Mouse (Mus musculus) forebrain, embryonic 16.5 days (tissue): ENCODE data around the gene Rack1. TPM values are rescaled to one million over a fixed set of nuclear protein-coding genes. Genes with fewer than 3 reads are reported as not detected.
"Not testable (repeated sequence)": the region's sequence is repeated elsewhere in the genome, so short reads cannot be mapped to it uniquely, and the experiment has no call there.

Experiments used
- ATAC-seq: fragments of 200-750 bp; cut with Nextera tagmentation; 2 replicates; pipeline ENCODE4 v1.8.0; 2017; ENCODE audit warnings: mild to moderate bottlenecking, moderate library complexity
- H3K27ac ChIP-seq: fragments of 300-500 bp; sonication (generic); 2 replicates; pipeline ENCODE4 v1.5.1; 2014; ENCODE audit warnings: low read length, control low read depth
- H3K27me3 ChIP-seq: fragments of 300-500 bp; sonication (generic); replicated peaks from 2 replicates; pipeline ENCODE4 v1.6.1; 2014; ENCODE audit warnings: low read length; ENCODE audit not compliant: control insufficient read depth, insufficient read depth
- H3K36me3 ChIP-seq: fragments of 300-500 bp; sonication (generic); 2 replicates; pipeline ENCODE4 v1.6.1; 2014; ENCODE audit not compliant: control insufficient read depth, insufficient read depth
- H3K4me1 ChIP-seq: fragments of 300-500 bp; sonication (generic); replicated peaks from 2 replicates; pipeline ENCODE4 v1.6.1; 2014; ENCODE audit warnings: low read length; ENCODE audit not compliant: control insufficient read depth, insufficient read depth
- H3K4me2 ChIP-seq: fragments of 300-500 bp; sonication (generic); 2 replicates; pipeline ENCODE4 v1.6.1; 2014; ENCODE audit warnings: mild to moderate bottlenecking, low read length, control low read depth
- H3K4me3 ChIP-seq: fragments of 300-500 bp; sonication (generic); replicated peaks from 2 replicates; pipeline ENCODE4 v1.5.1; 2014; ENCODE audit warnings: mild to moderate bottlenecking, low read length, control low read depth
- H3K9ac ChIP-seq: fragments of 300-500 bp; sonication (generic); replicated peaks from 2 replicates; pipeline ENCODE4 v1.6.1; 2014; ENCODE audit warnings: low read depth, low read length, control low read depth
- H3K9me3 ChIP-seq: fragments of 300-500 bp; sonication (generic); 2 replicates; pipeline ENCODE4 v1.6.1; 2016; ENCODE audit warnings: low read length; ENCODE audit not compliant: control insufficient read depth
- WGBS: fragments of 180-500 bp; shearing (Covaris S2); extraction: QIAGEN DNeasy Blood & Tissue Kit; methylation state at CpG from one replicate; pipeline ENCODE4 v1.1.7; 2014; 5-methylcytosine and 5-hydroxymethylcytosine counted together
- polyA plus RNA-seq: library from polyadenylated mRNA; unstranded; fragments of >200 nt; fragmentation: Nextera tagmentation; extraction: Ambion mirVana; gene quantifications from 2 replicates; pipeline ENCODE4 v1.2.1, GENCODE M21; 2015

Gene Rack1
- polyA plus RNA-seq, 1 experiment from 2014 or later, result 451 TPM

DNA sequence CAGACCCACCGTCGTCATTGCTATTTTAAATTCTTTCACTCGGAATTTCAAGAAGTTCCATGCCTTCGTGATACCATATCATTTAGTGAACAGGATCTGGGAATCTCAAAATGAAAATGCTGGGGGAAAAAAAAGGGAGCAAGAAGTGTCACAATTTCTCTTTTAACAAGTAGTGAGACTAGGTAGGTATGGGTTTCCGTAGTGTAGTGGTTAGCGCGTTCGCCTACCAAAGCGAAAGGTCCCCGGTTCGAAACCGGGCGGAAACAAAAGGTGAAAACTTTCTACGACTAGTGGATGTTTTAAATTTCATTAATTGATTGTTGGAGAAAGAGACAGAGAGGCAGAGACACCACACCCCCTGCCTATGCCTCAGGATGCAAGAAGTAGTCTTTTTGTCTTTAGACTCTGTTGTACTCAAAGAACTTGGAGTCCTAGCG lies 23.4 kb downstream of the Rack1 start:
- Histone ChIP-seq H3K36me3 (no peaks in the 10 kb centered on the region), H3K4me1 (peaks cover 17% of the 10 kb centered on the region), H3K4me3 (peak overlapping the region; percentile 20), H3K9ac (no peak overlapping the region), H3K27me3 (peaks cover 15% of the 10 kb centered on the region; the same call in 1 of the 2 replicates), H3K27ac (no peak overlapping the region), H3K9me3 (no peaks in the 10 kb centered on the region), H3K4me2 (peak overlapping the region; percentile 41)
- under 1% methylated on average over 15 of the region's 15 CpGs for WGBS
- peak; percentile 45 for ATAC-seq

GRCm38 (mm10) chr11:48824311-48824830 lies 24.2 kb downstream of the Rack1 start:
- Histone ChIP-seq H3K9me3 (no peaks in the 10 kb centered on the region), H3K4me3 (peak overlapping the region; percentile 20), H3K9ac (no peak overlapping the region), H3K36me3 (no peaks in the 10 kb centered on the region), H3K27ac (no peak overlapping the region), H3K27me3 (peaks cover 15% of the 10 kb centered on the region; the same call in 1 of the 2 replicates), H3K4me1 (peaks cover 16% of the 10 kb centered on the region), H3K4me2 (peak overlapping the region; percentile 41)
- ATAC-seq, result no peak
- WGBS, result 5% methylated on average over 22 of the region's 22 CpGs

DNA sequence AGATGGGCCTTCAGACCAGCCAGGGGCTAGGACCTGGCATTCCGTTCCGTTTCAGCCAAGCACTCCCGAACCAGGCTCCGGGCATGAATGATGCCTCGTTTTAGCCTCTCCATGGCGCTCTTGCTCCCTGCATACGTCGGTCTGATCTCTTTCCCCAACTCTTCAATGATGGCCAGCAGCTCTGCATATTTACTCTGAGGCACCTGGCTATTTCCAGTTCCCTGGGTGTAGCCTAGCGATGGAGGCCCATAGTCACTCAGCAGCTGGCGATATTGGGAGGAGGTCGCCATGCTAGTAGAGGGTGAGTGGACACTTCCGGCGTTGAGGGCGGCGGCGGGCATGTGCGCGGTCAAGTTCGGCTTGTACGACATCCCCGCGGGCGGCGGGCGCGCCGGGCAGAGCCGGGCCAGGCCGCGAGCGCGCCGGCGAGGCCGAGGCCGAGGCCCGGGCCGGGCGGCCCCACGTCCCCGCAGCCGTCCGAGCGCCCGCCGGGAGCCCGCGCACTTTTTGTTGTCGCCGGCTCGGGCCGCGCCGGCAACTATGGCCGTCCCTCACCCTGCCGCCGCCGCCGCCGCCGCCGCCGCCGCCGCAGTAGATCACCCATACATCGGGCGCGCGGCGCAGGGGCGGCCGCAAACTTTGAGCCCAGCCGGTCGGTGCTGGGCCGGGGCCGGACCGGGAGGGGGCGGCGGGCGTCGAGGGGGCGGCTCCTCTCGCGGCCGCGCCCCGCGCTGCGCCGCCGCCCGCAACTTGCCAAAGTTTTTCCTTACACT lies 26.0 kb downstream of the Rack1 start, which contains the start of the genes Trim7 and Gm12184:
Gene Trim7, plus strand, starts transcription at position 162 of the 773 bp plus-strand sequence.
Gene Gm12184, minus strand, starts transcription at position 677 of the 773 bp plus-strand sequence.
- under 1% methylated on average over 34 of the region's 92 CpGs for whole genome bisulfite sequencing
- H3K9me3 ChIP-seq, H3K27ac ChIP-seq, H3K36me3 ChIP-seq: not testable (repeated sequence)
- H3K4me1 ChIP-seq, result peaks cover 16% of the 10 kb centered on the region
- peaks cover 15% of the 10 kb centered on the region; the same call in 1 of the 2 replicates for H3K27me3 ChIP-seq
- peak within 1 kb of the TSS; percentile 46 for H3K4me3 ChIP-seq
- ATAC-seq, result peak; percentile 69
- H3K4me2 ChIP-seq, result peak within 1 kb of the TSS; percentile 60
- H3K9ac ChIP-seq, result peak within 1 kb of the TSS; percentile 41; the same call in 1 of the 2 replicates

GRCm38 (mm10) chr11:48826752-48827096 lies 26.6 kb downstream of the Rack1 start:
- peaks cover 15% of the 10 kb centered on the region; the same call in 1 of the 2 replicates for H3K27me3 ChIP-seq
- no peaks in the 10 kb centered on the region for H3K36me3 ChIP-seq
- H3K4me1 ChIP-seq, result peaks cover 16% of the 10 kb centered on the region
- H3K9me3 ChIP-seq, result no peaks in the 10 kb centered on the region
- H3K4me3 ChIP-seq, result peak overlapping the region; percentile 46
- H3K27ac ChIP-seq, result no peak overlapping the region
- H3K9ac ChIP-seq, result peak overlapping the region; percentile 41; the same call in 1 of the 2 replicates
- WGBS, result 0% methylated on average over 6 of the region's 6 CpGs
- peak overlapping the region; percentile 60 for H3K4me2 ChIP-seq
- ATAC-seq, result 0 out of 2 replicates have a peak, but pooled peaks have one; percentile 14

- Histone ChIP-seq H3K4me2 (no peak overlapping the region), H3K36me3 (no peaks in the 10 kb centered on the region), H3K4me3 (no peak overlapping the region), H3K4me1 (peaks cover 16% of the 10 kb centered on the region), H3K9me3 (no peaks in the 10 kb centered on the region), H3K9ac (no peak overlapping the region), H3K27me3 (peaks cover 12% of the 10 kb centered on the region; the same call in 1 of the 2 replicates), H3K27ac (no peak overlapping the region)
- no peak for ATAC-seq
- 65% methylated on average over 6 of the region's 6 CpGs for WGBS
Measured at GRCm38 (mm10) chr11:48827926-48828325, 27.8 kb downstream of the Rack1 start.

GRCm38 (mm10) chr11:48830279-48830678 lies 30.1 kb downstream of the Rack1 start:
- H3K27me3 ChIP-seq, result 0 out of 2 replicates have a peak, but pooled peaks cover 2% of the 10 kb centered on the region
- ATAC-seq, result no peak
- 77% methylated on average over 2 of the region's 2 CpGs for WGBS

GRCm38 (mm10) chr11:48831273-48831672 lies 31.1 kb downstream of the Rack1 start:
- Histone ChIP-seq H3K4me2 (no peak overlapping the region), H3K36me3 (no peaks in the 10 kb centered on the region), H3K9me3 (no peaks in the 10 kb centered on the region), H3K27me3 (0 out of 2 replicates have a peak, but pooled peaks cover 2% of the 10 kb centered on the region), H3K4me1 (peaks cover 7% of the 10 kb centered on the region), H3K27ac (no peak overlapping the region), H3K9ac (no peak overlapping the region), H3K4me3 (no peak overlapping the region)
- no peak for ATAC-seq
- 81% methylated on average over 2 of the region's 2 CpGs for WGBS

More at GRCm38 (mm10) chr11:48830279-48830678, 30.1 kb downstream of the Rack1 start:
- Histone ChIP-seq H3K4me2 (no peak overlapping the region), H3K27ac (no peak overlapping the region), H3K9me3 (no peaks in the 10 kb centered on the region), H3K4me3 (no peak overlapping the region), H3K4me1 (peaks cover 7% of the 10 kb centered on the region), H3K36me3 (no peaks in the 10 kb centered on the region), H3K9ac (no peak overlapping the region)

GRCm38 (mm10) chr11:48833078-48833730 lies 33.1 kb downstream of the Rack1 start:
- no peaks in the 10 kb centered on the region for H3K9me3 ChIP-seq
- no peaks in the 10 kb centered on the region for H3K36me3 ChIP-seq
- no peak overlapping the region for H3K9ac ChIP-seq
- no peak overlapping the region; the same call in 1 of the 2 replicates for H3K4me3 ChIP-seq
- 39% methylated on average over 8 of the region's 9 CpGs for WGBS
- no peaks in the 10 kb centered on the region for H3K27me3 ChIP-seq
- H3K4me2 ChIP-seq, result peak overlapping the region; percentile 65; the same call in 1 of the 2 replicates
- ATAC-seq, result no peak
- peaks cover 4% of the 10 kb centered on the region for H3K4me1 ChIP-seq
- H3K27ac ChIP-seq, result no peak overlapping the region
